Mouse (Mus musculus): ENCODE measurements at regions not wholly inside any gene's neighbourhood (a gene's known extent, or its start where the extent isn't known, plus 50 kb on each side); places are given as distances from the start of the nearest gene placed in this dataset.

DNA sequence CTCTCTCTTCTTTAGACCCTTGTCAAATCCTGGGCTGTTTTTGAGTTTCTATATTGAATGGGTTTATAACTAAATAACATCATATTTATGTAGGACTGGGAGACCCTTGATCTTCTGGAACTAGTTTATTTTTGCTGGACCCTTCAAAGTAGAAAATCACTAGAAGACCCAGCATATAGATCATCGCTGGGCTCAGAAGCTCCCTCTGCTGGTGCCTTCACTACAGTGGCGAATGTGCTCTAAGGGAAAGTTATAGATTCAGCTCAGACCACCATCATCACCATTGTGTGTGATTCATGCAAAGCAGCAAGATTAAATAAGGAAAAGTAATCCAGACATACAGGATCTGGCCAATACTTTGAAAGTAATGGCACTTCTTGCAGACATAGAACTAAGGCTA is 335.4 kb upstream of the Rag2 start:
- Histone ChIP-seq H3K9me3 (no peaks in the 10 kb centered on the region; the same call in 1 of the 2 replicates), H3K36me3 (no peaks in the 10 kb centered on the region), H3K4me1 (peaks cover 3% of the 10 kb centered on the region; the same call in 1 of the 2 replicates), H3K4me2 (no peak overlapping the region), H3K4me3 (no peak overlapping the region), H3K27me3 (no peaks in the 10 kb centered on the region), H3K27ac (no peak overlapping the region), H3K9ac (no peak overlapping the region)
- no peak for ATAC-seq (ENCODE audit: insufficient number of reproducible peaks, insufficient read depth, low FRiP score, low TSS enrichment, low read depth)
- 26% methylated on average over 2 of the region's 2 CpGs for WGBS

DNA sequence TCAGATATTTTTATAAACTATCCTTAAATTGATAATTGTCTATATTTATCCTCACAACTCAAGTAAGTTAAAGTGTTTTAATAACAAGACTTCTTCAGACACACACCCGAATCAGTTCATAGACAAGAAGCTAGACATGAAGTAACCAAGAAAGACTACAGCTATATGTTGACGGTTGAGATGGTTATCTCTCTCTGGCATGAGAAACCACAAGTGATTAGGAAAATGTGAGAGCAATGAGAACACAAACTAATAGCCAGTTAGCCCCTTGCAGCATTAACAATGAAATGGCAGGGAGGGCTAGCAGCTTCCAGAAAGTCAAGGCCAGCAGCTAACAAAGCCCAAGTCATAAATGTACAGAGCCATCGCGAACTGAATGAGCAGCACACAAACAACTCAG is 333.8 kb upstream of the Rag2 start:
- WGBS, result 86% methylated on average over 4 of the region's 4 CpGs

DNA sequence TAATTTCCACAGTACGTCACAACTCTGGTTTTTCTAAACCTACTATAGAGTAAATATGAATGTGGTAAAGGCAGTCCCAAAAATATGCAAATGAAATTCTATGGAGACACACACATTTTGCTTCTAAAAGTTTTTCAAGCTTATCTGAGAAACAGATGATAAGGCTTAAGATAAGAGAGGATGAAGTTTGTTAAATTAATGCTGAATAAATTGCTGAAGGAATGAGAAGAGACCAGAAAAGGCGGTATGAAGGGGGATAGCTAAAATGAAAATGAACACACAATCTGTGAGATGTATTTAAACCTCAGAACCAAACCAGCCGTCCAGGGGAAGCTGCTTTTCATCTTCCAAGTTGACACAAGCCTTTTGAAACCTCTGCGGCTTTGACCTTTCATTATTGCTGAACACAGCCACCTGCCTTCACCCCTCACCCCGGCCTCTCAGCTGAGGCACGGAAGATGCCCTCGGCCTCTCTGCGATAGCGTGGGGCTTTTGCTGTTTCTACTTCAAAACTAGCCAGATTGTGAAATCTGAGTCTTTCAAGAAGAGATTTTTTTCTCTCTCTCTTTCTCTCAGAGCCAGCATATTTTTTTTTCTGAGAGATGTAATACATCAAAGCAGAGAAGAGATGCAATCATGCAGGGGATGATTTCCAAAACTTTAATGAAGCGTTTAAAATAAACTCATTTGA is 328.7 kb upstream of the Rag2 start:
- Histone ChIP-seq H3K27ac (no peak overlapping the region), H3K4me2 (peak overlapping the region; percentile 28; the same call in 1 of the 2 replicates), H3K9me3 (no peaks in the 10 kb centered on the region), H3K27me3 (no peaks in the 10 kb centered on the region), H3K9ac (no peak overlapping the region), H3K4me3 (no peak overlapping the region), H3K36me3 (no peaks in the 10 kb centered on the region), H3K4me1 (no peaks in the 10 kb centered on the region)
- ATAC-seq (ENCODE audit: insufficient number of reproducible peaks, insufficient read depth, low FRiP score, low TSS enrichment, low read depth), result no peak
- 40% methylated on average over 10 of the region's 10 CpGs for WGBS

More for the DNA sequence above, 333.8 kb upstream of the Rag2 start:
- H3K27me3 ChIP-seq, result no peaks in the 10 kb centered on the region
- peaks cover 3% of the 10 kb centered on the region; the same call in 1 of the 2 replicates for H3K4me1 ChIP-seq
- no peak overlapping the region for H3K4me3 ChIP-seq
- ATAC-seq (ENCODE audit: insufficient number of reproducible peaks, insufficient read depth, low FRiP score, low TSS enrichment, low read depth), result no peak
- H3K4me2 ChIP-seq, result no peak overlapping the region
- no peak overlapping the region for H3K27ac ChIP-seq
- no peaks in the 10 kb centered on the region for H3K36me3 ChIP-seq
- no peaks in the 10 kb centered on the region; the same call in 1 of the 2 replicates for H3K9me3 ChIP-seq
- H3K9ac ChIP-seq, result no peak overlapping the region

DNA sequence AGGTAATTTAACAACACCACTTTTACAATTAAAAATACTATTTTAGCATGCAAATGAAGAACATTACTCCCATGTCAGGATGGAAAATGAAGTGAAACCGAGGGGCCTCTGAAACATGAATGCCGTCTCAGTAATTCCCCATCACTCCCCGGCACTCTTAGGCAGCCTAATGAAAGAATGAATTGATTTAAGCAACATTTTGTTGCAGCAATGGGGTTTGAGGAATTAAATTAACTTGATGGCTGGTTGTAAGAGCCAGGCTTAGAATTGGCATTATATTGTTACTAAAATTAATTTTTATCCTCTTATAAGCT is 328.2 kb upstream of the Rag2 start:
- Histone ChIP-seq H3K9ac (no peak overlapping the region), H3K4me1 (no peaks in the 10 kb centered on the region), H3K27me3 (no peaks in the 10 kb centered on the region), H3K27ac (no peak overlapping the region), H3K9me3 (no peaks in the 10 kb centered on the region), H3K36me3 (no peaks in the 10 kb centered on the region), H3K4me3 (no peak overlapping the region), H3K4me2 (no peak overlapping the region)
- ATAC-seq (ENCODE audit: insufficient number of reproducible peaks, insufficient read depth, low FRiP score, low TSS enrichment, low read depth), result no peak
- WGBS, result 48% methylated on average over 3 of the region's 3 CpGs

DNA sequence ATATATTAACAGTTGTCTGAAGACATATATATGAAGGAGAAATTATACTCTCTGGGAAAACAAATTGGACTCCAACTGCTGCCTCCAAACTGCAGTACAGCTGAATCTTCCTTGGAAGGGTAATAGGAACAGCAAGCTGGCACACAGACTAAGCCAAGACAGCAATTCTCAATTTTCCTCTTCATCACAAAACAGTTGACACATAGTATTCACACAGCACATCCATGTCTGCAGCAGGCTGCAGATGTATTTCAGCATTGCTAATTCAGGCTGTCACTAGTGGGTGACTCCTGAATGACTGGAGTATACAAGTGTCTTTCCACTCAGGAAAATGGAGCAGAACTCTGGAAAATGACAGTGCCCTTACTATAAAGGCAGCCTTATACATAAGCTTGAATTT is 327.7 kb upstream of the Rag2 start:
- Histone ChIP-seq H3K36me3 (no peaks in the 10 kb centered on the region), H3K9ac (no peak overlapping the region), H3K4me3 (no peak overlapping the region), H3K27ac (no peak overlapping the region), H3K4me1 (no peaks in the 10 kb centered on the region), H3K27me3 (no peaks in the 10 kb centered on the region), H3K9me3 (no peaks in the 10 kb centered on the region), H3K4me2 (no peak overlapping the region)
- no peak for ATAC-seq (ENCODE audit: insufficient number of reproducible peaks, insufficient read depth, low FRiP score, low TSS enrichment, low read depth)

DNA sequence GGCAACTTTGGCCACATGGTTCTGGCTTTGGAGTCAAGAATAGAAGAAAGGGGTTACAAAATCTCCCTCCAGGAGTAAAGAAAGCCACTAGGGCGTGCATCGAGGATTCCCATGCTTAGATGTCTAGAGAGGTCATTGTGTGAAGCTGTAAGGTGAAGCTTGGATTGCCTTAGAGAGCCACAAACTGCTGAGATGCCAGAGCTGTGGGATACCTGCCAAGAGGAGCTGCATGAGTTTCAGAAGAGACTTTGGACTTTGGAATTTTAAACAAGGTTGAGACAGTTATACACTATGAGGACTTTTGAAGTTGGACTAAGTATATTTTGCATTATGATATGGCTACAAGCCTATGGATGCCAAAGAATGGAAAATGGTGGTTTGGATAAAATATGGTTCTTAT is 325.4 kb upstream of the Rag2 start:
- Histone ChIP-seq H3K27ac (no peak overlapping the region), H3K4me3 (no peak overlapping the region), H3K36me3 (no peaks in the 10 kb centered on the region), H3K9me3 (no peaks in the 10 kb centered on the region), H3K4me2 (no peak overlapping the region), H3K9ac (no peak overlapping the region), H3K4me1 (no peaks in the 10 kb centered on the region), H3K27me3 (no peaks in the 10 kb centered on the region)
- ATAC-seq (ENCODE audit: insufficient number of reproducible peaks, insufficient read depth, low FRiP score, low TSS enrichment, low read depth), result no peak
- 86% methylated on average over 2 of the region's 2 CpGs for WGBS

DNA sequence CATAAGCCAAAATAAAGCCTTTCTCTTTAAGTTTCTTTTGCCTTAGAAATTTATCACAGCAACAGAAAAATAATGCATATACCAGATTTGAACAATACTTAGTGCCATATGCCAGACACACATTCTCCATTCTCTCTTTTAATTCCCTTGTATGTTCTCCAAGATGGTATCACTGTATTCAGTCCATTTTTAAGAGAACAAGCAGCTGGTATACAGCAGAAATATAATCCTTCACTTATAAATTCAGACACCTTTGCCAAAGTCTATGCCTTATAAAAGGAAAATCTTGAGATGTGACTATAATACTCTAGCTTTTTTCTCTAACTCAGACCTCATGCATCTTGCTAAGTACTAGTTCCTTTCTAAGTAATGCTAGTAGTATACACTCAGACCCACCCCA is 324.4 kb upstream of the Rag2 start:
- H3K27ac ChIP-seq, result no peak overlapping the region
- H3K9me3 ChIP-seq, result no peaks in the 10 kb centered on the region
- ATAC-seq (ENCODE audit: insufficient number of reproducible peaks, insufficient read depth, low FRiP score, low TSS enrichment, low read depth), result no peak
- H3K27me3 ChIP-seq, result no peaks in the 10 kb centered on the region
- no peak overlapping the region for H3K9ac ChIP-seq
- no peak overlapping the region for H3K4me2 ChIP-seq
- H3K36me3 ChIP-seq, result no peaks in the 10 kb centered on the region
- H3K4me3 ChIP-seq, result no peak overlapping the region
- no peaks in the 10 kb centered on the region for H3K4me1 ChIP-seq

DNA sequence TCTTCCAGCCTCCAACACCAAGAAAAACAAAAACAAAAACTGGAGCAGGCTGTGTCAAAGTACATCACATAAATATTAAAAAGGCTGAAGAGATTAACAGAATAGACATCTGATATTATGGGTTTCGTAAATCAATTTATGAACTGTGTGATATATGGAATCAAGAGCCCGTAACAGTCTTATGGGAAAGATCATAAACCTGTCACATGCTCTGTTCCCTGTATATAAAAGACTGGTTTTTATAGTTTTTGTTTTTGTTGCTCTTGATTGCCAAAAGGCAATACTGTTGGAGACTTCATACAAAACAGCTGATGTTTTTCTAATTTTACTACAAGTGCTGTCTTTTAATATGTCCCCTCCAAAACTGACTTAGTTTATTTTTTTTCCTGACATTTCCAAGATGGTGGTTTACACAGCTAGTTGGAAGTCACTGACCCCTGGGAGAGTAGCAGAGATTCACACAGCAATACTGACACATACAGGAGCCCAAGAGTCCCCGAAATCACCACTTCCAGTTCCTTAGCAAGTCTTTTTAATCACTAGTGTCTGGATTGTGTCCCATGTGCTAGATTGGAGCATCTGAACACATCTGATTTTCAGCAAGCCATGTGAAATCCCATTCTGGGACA is 303.1 kb upstream of the Rag2 start:
- no peak overlapping the region for H3K4me2 ChIP-seq
- H3K27me3 ChIP-seq, result no peaks in the 10 kb centered on the region
- H3K9me3 ChIP-seq, result no peaks in the 10 kb centered on the region
- ATAC-seq (ENCODE audit: insufficient number of reproducible peaks, insufficient read depth, low FRiP score, low TSS enrichment, low read depth), result no peak
- no peak overlapping the region for H3K27ac ChIP-seq
- no peak overlapping the region for H3K4me3 ChIP-seq
- no peak overlapping the region for H3K9ac ChIP-seq
- H3K4me1 ChIP-seq, result no peaks in the 10 kb centered on the region
- 76% methylated on average over 3 of the region's 3 CpGs for WGBS
- no peaks in the 10 kb centered on the region for H3K36me3 ChIP-seq

DNA sequence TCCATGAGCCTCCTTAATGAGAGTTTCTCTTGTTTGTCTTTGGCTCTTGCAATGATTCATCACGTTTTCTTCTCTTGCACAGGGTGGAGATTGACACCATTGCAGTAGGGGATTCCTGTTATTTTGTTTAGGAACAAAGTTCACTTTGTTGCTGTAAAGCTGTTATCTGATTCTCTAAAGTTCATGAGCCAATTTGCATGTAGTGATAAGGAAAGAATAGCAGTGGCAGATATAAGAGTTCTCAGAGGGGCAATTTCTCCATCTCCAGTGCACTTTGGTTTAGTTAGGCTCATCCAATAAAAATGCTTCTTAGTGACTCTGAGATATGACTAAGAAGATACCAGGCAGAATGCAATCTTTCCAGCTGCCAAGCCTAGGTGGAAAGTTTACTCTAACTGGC is 267.8 kb upstream of the Rag2 start:
- H3K4me2 ChIP-seq, result no peak overlapping the region
- no peak for ATAC-seq (ENCODE audit: insufficient number of reproducible peaks, insufficient read depth, low FRiP score, low TSS enrichment, low read depth)
- no peak overlapping the region for H3K27ac ChIP-seq
- H3K4me1 ChIP-seq, result no peaks in the 10 kb centered on the region
- no peaks in the 10 kb centered on the region for H3K27me3 ChIP-seq
- H3K4me3 ChIP-seq, result no peak overlapping the region
- H3K9ac ChIP-seq, result no peak overlapping the region
- H3K9me3 ChIP-seq, result no peaks in the 10 kb centered on the region
- no peaks in the 10 kb centered on the region for H3K36me3 ChIP-seq
- 28% methylated on average over 1 of the region's 1 CpGs for WGBS

DNA sequence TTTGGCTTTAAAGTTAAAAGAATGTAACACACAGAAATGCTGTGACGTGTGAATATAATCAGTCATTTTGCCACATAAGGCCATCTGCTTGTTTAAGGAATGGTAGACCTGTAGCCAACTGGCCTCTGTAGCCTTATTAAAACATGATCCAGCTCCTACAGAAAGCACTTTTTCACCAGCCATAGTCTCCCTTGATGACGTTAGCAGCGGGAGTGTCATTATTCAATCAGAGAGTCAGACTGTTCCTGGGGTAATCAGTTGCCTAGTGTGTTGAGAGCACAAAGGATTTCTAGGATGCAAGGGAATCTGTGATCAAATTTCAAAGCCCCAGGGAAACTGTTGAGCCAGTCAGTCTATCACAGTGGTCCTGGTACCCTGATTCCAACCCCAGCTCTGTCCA is 260.3 kb upstream of the Rag2 start:
- WGBS, result 35% methylated on average over 3 of the region's 3 CpGs
- no peak overlapping the region for H3K4me2 ChIP-seq
- H3K4me1 ChIP-seq, result no peaks in the 10 kb centered on the region
- H3K27ac ChIP-seq, result no peak overlapping the region
- no peak overlapping the region for H3K9ac ChIP-seq
- H3K4me3 ChIP-seq, result no peak overlapping the region
- H3K27me3 ChIP-seq, result no peaks in the 10 kb centered on the region
- no peaks in the 10 kb centered on the region for H3K36me3 ChIP-seq
- no peaks in the 10 kb centered on the region for H3K9me3 ChIP-seq
- ATAC-seq (ENCODE audit: insufficient number of reproducible peaks, insufficient read depth, low FRiP score, low TSS enrichment, low read depth), result no peak

DNA sequence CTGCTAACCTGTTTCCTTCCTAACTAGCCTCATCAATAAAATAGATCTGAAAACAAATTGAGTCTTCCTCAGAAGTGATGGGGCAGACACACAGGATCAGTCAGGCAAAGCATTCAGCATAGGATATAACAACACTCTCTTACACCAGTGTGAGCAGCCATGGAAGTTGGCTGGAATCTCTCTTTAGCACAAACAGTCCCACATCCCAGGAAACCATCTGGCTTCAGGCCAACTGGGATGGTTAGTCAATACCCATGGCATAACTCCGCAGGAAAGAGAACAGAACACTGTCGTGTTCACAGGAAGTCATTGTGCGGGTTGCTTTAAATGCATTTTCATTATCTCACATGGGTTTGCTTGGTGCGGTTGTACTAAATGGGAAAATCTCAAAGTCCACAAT is 256.2 kb upstream of the Rag2 start:
- Histone ChIP-seq H3K9me3 (no peaks in the 10 kb centered on the region), H3K4me1 (no peaks in the 10 kb centered on the region), H3K4me3 (no peak overlapping the region), H3K36me3 (no peaks in the 10 kb centered on the region), H3K27ac (no peak overlapping the region), H3K4me2 (no peak overlapping the region), H3K27me3 (no peaks in the 10 kb centered on the region), H3K9ac (no peak overlapping the region)
- no peak for ATAC-seq (ENCODE audit: insufficient number of reproducible peaks, insufficient read depth, low FRiP score, low TSS enrichment, low read depth)
- WGBS, result 73% methylated on average over 4 of the region's 4 CpGs

DNA sequence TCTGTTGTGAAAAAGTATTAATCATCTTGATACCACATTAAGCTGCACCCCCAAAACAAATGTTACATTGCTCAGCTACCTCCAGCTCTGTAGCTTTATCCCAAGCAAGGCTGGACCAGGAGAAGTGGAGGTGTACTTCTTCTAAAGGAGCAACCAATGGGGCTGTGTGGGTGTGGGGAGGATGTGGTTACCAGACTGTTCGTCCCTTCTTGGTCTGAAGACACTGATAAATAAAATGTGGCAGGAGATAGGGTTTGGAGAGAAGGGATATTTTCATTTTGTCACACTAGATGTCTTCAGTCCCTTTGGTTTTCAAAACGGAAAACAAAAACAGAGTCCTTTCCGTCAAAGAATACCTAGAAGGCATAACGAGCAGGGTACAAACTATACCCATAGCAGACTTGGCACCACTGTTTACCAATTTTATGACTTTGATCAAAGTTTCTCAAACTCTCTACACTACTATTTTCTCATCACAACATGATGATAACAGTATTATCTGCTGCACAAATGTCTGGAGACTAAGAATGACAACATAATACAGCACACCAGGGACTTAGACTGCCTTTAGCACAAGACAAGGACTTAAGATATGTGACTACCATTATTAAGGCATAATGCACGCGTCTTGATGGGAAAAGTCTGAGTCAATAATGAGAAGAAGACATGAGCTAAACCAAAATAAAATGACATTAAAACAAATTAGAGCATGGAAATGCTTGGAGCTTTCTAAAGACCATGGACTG is 253.4 kb upstream of the Rag2 start:
- no peaks in the 10 kb centered on the region for H3K27me3 ChIP-seq
- H3K4me2 ChIP-seq, result no peak overlapping the region
- H3K4me3 ChIP-seq, result no peak overlapping the region
- no peak overlapping the region for H3K27ac ChIP-seq
- no peak overlapping the region for H3K9ac ChIP-seq
- no peaks in the 10 kb centered on the region for H3K36me3 ChIP-seq
- no peak for ATAC-seq (ENCODE audit: insufficient number of reproducible peaks, insufficient read depth, low FRiP score, low TSS enrichment, low read depth)
- H3K9me3 ChIP-seq, result no peaks in the 10 kb centered on the region
- H3K4me1 ChIP-seq, result no peaks in the 10 kb centered on the region
- 84% methylated on average over 6 of the region's 6 CpGs for WGBS
